Mouse (Mus musculus): Measurements from ENCODE around the gene Vrk2.

The Vrk2 gene

DNA sequence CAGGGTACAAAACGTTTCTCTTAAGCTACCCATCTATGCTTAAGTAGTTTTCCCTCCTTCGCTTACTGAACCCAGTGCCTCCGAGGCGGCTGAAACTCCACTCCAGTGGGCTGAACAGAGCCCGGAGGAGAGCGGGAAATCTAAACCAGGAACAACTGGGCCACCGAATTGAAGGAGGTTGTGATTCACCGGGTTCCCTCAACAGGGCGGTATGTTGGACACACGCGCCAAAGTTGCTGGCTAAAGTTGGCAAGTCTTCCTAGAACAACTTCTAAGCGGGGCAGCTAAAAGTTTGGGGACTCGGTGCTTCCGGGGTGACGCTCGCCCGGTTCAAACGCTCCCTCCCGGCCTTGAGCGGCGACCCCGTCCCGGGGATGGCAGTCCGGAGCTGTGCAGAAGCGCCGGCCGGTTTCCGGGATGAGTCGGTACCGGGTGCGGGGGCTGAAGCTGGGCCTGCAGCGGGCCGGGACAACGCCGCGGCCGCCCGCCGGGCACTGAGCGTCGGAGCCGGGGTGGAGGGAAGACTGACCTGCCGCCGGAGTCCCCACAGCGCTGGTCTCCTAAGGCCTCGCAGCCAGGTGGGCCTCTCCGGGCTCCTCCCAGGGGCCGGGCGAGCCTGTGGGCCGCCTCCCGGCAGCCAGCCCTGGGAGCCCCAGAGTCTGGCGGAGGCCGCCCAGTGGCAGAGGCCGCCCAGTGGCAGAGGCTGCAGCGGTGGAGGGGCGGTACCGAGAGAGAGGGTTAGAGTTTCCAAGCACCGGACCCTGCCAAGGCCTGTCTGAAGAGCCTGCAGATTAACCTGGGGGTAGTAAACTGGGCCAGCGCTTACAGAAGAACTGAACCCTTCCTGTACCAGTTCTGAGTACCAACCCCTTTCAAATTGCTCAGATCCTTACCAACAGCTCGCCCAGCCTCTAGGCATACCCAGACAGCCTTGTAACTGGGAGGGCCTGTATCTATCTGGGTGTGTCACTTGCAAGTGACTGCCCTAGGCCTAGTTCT, at the start of gene Vrk2, which contains the start of gene Gm6899:
TSS of gene Vrk2 (minus strand) at position 939 of the 999 bp plus-strand sequence.
TSS of gene Gm6899 (plus strand) at position 181 of the 999 bp plus-strand sequence.
- peak; percentile 75 to 86 for DNase-seq (ENCODE audit: low spot score in 2 of 2)

DNA sequence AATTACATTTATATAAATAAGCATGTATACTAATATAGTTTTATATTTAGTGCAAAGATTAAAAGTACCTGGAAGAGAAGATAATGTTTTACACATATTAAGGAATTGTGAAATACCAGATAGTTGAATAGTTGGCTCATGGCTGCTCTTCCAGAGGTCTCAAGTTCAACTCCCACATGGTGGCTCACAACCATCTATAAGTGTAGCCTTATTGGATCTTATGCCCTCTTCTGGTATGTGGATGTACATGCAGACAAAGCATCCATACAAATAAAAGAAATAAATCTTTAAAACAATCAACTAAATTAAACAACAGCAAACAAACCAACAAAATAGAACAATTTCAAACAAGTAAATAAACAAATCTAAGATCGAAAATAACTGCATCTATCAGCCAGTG, 48.3 kb upstream of the Vrk2 start:
- DNase-seq (ENCODE audit: low spot score in 2 of 2) = no peak

DNA sequence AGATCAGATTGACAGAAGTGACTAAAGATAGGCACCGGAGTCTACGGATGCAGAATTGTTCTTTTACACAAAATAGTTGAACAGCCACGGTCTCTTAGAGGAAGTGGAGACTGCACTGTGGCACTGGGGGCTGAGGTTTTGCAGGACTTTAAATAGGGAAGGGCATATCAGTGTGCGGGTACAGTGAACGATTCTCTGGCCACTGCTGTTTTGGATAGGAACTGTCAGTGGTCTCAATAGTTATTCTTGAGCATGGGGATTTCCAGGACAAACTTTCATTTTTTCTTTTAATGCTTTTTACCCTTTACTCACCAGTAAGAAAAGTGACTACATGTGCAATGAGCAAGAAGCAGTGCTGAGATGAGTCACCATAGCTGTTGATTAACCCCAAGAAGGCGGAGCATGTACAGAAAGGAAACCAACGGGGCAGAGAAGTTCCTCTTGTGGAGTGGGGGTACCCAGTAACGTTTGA, 46.6 kb upstream of the Vrk2 start:
- peak in 1 of 2 experiments; percentile 3 for DNase-seq (ENCODE audit: low spot score in 2 of 2)

DNA sequence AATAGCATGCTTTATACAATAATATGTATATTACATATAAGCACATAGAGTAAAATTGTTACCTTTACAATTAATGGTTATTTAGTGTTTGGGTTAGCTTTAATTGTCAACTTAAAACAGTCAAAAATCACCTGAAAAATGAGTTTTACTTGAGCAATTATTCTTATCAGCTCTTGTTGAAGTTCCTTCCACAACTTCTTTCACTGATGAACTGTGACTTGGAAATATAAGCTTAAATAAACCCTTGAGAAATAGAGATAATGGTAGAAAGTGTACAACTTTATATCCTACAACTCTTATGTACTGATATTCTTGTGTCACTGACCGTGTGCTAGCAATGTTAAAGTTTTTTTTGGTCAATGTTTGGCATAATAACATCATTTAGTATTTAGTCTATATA, 42.4 kb upstream of the Vrk2 start:
- DNase-seq (ENCODE audit: low spot score in 2 of 2) = no peak

DNA sequence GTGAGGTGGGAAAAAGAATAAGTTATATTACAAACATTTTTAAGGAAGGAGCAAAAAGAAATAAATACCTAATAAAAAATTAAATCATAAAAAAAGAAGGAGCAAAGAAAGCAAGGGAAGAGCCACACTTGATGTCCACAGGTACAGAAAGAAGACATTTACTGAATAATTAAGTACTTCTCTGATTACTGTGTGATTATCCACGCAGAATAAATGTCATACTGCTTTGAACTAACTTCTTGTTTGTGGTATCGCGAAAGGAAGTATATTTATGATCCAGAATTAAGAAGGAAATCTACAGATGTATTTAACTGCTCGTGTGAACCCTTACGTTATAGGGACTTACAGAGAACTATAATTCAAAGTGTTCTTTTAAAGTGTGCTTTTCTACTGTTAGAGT, 28.9 kb upstream of the Vrk2 start:
- no peak for DNase-seq (ENCODE audit: low spot score in 2 of 2)

DNA sequence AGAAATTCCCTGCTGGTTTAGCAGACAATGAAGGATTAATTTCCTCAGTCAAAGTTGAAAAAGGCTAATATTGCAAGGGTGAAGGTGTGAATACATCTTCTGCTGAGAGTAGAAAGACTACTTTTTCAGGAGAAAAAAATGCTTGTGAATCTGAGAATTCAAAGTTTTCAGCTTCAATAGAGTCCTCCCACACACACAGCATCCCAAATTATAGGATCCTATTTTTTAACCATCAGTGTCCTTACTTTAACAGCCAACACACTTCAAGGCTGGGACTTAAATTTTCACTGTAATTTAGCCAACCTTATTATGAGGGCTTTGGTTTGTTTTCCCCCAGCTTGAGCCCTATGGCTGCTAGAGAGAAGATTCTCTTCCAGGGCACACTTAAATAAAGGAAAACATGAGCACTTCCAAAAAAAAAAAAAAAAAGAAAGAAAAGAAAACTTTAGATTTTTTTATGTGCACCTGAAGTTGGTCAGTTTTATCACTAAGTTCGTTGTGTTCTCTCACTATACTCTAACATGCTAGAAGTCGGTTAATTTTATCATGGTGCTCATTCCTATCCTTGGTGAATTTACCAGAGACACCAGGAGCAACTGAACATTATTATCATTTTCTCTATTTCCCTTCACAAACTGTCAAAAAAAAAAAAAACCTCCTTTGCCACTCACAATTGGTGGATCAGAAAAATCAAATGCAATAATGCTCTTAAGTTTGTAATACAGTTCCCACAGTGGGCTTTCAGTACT, 24.9 kb upstream of the Vrk2 start:
- DNase-seq (ENCODE audit: low spot score in 2 of 2) = no peak

DNA sequence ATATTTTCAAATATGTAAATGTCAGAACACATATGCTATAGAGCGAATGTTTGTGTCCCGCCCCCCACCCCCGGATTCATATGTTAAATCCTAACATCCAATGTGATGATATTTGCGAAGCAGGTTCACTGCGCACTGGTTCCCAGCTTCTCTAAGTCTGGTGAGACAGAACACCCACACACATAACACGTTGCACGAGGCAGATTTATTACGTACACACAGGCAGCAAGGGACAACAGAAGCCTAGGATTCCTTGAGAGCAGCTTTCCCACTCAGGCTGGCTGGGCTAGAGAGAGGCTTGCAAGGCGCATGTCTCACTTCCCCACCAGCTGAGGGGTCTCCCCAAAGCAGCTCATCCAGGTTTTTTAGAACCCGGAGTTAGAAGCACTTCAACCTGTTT, 15.0 kb upstream of the Vrk2 start:
- DNase-seq (ENCODE audit: low spot score in 2 of 2) = no peak

DNA sequence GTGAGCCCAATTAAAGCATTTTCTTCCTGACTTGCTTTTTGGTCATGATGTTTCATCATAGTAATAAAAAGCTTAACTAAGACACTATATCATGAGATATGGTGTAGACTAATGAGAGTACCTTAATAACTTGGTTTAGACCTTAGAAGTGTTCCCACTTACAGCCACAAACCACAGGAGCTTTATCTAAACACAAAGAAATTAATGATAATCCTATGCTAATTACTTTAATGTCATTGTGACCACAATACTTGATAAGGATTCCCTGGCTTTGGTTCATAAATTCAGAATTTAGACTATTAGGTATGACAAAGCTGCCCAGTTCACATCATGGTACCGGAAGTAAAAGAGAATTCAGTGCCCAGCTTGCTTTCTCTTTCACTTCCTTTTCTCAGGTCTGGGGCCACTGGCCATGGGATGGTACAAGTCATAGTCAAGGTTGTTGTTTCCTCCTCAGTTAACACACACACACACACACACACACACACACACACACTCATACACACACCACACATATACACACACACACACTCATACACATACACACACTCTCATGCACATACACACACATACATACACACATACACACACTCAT, 10.4 kb upstream of the Vrk2 start:
- no peak for DNase-seq (ENCODE audit: low spot score in 2 of 2)

DNA sequence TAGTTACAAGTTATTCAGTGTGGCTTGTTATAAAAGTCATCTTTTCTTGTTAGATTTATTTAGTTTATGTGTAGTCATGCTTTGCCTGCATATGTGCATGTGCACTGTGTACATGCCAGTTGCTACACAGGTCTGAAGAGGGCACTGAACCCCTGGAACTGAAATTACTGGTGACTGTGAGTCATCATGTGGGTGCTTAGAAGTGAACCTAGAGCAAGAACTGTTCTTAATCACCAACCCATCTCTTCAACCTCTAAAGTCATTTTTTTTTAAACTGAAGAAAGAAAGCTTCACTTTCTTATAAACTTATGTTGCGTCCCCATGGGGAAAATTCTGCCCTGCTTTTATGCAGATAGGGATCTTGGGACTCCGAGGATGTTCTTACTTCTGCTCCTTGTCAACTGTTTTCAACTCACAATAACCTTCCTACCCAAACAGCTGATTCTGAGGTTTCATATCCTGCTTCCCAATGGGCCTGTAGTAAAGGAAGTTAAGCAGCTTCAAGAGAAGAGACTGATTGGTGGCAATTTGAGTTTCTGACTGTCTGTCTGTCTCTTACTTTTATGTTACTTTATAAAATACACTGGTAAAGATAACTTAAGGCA, 7.9 kb upstream of the Vrk2 start:
- DNase-seq (ENCODE audit: low spot score in 2 of 2) = no peak

DNA sequence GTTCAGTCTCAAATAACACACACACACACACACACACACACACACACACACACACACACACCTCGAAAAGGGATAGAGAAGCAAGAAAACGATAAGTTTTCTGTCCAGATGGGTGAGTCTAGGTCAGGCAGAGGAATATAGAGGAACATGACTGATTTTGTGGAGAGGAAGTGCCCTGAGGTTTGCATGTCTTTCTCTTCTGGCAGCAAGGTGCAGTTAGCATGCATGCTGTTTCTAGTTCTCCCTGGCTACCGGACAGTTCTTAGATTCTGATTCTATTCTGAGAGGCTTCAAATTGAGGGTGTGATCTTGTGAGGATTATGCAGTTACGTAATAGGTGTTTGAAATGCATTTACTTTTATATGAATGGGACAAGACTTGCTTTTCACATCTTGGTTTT, 6.9 kb upstream of the Vrk2 start:
- DNase-seq (ENCODE audit: low spot score in 2 of 2) = no peak

DNA sequence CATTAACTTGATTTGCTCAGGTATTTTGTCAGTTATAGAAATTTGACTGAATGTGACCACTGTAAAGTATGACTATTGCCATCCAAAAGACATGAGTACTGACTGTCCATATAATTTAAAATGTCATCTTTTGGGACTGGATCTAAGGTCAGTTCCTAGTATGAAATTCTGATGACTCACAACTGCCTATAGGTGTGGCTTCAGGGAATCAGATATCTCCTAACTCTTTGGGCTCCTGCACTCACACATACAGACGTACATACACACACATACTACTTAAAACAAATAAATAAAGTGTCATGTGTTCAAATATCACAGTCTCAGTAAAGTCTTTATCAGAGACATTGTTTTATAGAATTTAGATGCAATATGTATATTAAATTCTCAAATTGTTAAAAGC, 5.1 kb upstream of the Vrk2 start:
- no peak for DNase-seq (ENCODE audit: low spot score in 2 of 2)

DNA sequence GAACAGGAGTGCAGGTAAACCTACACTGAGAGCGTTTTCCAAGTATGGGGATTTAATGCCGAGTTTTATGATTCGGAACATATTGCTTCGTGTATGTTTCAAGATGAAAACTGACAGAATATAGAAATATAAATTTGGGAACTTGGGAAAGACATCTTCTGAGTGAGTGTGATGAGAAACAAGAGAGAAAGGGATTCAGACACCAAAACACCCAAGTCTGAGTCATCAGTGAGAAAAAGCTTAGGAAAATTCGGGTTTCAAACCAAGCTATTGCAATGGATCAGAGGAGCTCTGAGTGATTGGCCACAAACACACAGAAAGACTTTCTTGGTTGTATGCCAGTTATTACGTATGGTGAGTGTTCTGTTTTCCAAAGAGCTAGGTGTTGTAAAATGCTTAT, 4.0 kb upstream of the Vrk2 start:
- no peak for DNase-seq (ENCODE audit: low spot score in 2 of 2)

DNA sequence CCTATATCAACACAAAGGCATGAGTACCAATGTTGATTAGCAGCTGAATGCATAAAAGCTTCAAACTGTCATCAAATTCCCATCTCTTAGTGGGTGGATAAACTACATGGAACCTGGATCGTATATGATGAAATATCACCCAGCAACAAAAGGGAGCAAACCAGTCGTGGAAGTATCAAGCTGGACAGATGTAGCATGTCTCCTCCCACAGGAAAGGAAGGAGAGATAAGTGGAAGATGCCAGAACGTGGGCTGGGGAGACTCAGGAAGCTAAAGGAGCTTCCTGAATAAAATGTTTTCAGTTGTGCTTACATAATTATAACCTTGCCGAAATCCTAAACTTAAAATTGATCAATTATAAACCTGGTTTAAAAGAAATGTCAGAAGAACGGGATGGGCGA, 3.3 kb upstream of the Vrk2 start:
- no peak for DNase-seq (ENCODE audit: low spot score in 2 of 2)

DNA sequence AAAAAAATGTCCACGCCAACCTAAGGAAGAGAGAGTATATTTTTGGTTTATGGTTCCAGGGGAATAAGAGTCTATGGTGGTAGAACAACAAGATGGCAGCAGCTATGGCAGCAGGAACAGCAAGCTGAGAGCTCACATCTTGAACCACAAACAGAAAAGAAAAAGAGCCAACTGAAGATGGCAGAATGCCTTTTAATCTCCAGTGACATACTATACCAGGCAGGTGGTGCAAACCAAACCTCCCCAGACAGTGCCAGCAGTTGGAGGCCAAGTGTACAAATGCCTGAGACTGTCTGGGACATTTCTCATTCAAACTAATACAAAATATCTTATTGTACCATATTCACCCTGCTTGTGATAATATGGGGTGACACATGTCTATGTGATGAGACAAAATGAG, 2.4 kb upstream of the Vrk2 start:
- no peak for DNase-seq (ENCODE audit: low spot score in 2 of 2)

DNA sequence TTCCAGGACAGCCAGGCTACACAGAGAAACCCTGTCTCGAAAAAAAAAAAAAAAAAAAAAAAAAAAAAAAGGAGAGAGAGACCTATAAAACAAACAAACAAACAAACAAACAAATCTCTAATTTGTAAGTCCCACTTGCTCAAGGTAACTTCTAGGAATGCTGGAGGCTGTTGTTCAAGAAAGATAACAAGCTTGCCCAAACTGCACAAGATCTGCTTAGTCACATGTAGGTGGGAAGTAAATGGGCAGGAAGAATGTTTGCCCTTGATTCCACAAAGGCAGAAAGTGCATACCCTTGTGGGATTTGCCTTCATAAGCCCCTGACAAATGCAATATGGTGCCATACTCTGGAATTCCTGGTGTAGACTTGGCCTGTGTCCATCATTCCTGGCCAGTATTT, 688 bp upstream of the Vrk2 start:
- no peak for DNase-seq (ENCODE audit: low spot score in 2 of 2)

DNA sequence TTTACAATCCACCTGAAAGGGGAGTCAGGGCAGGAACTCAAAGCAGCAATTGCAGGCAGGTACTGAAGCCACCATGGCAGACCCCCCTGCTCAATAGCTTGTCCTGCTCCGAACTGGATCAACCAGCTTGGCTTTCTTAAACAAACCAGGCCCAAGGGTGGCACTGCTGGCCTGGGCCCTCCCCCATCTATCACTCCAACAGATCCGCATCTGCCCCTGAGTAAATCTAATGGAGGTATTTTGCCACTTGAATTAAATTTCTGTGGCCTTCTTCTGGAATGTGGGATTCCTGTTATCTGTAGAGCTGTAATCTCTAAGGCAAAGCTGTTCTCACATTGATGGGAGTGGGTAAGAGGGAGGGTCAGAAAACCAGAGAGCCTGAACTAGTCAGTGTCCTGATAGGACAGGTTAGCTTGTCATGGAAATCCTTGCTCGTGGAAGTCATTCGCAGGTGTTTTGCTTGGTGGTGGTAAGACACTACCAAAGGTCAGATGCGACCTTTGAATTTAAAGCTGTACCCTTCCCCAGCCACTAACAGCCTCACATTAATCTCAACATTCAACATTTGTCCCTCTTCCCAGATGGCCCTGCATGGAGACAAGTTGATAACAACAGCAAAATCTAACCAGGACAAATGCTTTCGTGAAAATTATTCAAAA, 1.3 kb downstream of the Vrk2 start:
- peak in 1 of 2 experiments; percentile 11 for DNase-seq (ENCODE audit: low spot score in 2 of 2)

DNA sequence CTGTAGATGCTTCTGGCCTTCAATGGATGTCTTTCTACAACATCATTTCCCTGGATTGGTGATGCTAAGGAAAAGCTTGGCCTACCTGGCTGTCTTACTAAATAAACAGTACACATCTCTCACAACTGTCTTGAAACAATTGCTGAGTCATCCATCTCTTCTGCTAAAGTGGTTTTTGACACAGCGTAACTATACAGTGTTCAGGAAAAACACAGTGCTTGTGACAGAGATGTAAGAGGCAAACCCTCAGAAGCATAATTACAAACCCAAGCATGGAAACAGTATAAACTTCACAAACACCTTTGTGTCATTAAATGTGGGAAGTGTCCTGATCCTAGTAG, 6.6 kb downstream of the Vrk2 start:
- no peak for DNase-seq (ENCODE audit: low spot score in 2 of 2)

DNA sequence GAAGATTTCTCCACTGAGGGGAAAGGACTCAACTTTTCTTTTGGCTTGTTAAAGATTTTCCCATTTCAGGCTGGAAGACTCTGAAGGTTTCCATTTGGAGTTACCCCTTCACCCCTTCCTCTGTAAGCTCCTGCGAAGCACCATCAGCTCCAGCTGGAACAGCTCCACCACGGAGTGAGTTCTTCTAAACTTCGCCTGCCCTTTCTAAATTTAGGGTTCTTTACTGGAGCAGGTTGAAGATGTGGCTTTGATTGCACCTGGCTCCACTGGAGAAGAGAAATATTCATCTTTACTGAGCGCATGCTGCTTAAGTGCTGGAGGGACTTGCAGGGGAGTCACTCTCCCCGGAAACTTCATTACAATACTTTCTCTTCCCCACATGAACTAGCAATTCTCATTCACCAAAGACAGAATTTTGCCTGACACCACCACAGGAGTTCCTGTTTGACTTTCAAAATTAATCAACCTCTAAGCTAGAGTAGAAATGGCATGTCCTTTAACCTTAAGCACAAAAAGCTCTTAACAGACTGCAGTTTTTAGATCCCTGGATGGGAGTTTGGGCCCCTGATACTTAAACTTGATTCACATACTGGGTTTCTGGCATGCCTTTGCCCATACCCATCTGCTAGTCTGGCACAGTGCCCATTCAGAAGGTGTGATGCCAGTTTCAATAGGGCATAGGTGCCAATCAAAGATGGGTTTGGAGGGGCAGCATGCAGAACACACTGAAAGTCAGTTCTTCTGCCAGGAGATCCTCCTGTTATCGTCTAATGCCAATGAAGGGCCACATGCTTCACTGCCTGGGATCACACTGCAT, 7.2 kb downstream of the Vrk2 start:
- no peak for DNase-seq (ENCODE audit: low spot score in 2 of 2)

DNA sequence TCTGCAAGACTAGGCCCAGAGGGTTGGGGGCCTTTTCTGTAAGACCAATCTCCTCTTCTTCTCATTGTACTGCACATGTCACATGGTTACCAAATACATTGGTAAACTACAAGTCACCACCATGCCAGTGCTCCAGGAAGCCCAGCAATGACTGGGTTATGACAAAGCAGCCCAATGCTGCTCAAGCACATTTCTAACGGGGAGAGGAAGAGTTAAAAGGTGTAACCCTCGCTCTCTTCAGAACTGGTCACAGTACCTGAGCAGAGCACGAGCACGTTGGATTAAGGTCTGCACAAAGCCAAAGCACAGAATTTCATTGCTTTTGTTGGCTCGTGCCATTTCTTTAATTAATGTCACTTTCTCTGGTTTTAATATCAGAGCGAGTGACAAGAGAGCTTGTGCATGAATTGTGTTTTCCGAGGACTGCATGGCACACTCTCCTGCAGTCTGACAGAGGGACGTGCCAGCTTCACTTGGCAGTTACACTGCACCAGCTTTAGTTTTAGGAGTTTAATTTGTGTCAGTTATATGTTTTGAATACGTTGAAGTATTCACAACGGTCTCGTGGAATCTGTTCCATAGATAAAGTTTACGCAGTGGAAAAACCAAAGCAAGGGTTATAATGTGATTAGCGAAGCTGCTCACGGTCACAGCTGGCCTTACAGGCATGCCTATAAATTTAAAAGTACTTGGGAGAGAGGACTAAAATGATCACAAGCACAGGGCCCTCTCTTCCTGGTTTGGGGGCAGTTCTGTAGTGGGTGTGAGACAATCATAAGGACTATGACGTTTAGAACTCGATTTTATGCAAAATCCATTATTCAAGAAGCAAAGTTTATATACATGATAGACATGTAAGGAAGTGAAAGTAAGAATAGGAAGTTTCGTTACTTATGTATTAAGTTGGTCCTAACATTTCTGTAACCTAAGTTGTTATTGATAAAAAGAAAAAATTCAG, 8.1 kb downstream of the Vrk2 start:
- no peak for DNase-seq (ENCODE audit: low spot score in 2 of 2)

Data from urinary bladder, postnatal 36 days (tissue).